Mouse (Mus musculus) MEL (cell line): ENCODE data around the gene Syap1. TPM values are rescaled to one million over a fixed set of nuclear protein-coding genes. Genes with fewer than 3 reads are reported as not detected.

ENCODE experiments used
- DNase-seq: peaks from one replicate; pipeline ENCODE4 v3.0.0; 2011; ENCODE audit warnings: low read depth, low spot score
- H3K27ac ChIP-seq: 2 replicates; pipeline ENCODE4 v1.5.1; 2012; ENCODE audit warnings: low read depth, mild to moderate bottlenecking, control low read depth, low read length, moderate library complexity; ENCODE audit not compliant: control insufficient read depth
- H3K27me3 ChIP-seq, 2 experiments: fragments of 150-350 bp in 1 of 2; sonication (generic) in 1 of 2; 2 replicates each; pipeline ENCODE4 v1.6.1; 2012; ENCODE audit warnings: low read length in 2 of 2, mild to moderate bottlenecking in 2 of 2, improper control_type of control experiment in 1 of 2, moderate library complexity in 1 of 2; ENCODE audit not compliant: insufficient read depth in 2 of 2, control insufficient read depth in 1 of 2
- H3K36me3 ChIP-seq, 2 experiments: 2 replicates each; pipeline ENCODE4 v1.6.1; 2012 to 2014; ENCODE audit warnings: low read length in 2 of 2, improper control_type of control experiment in 1 of 2, inconsistent platforms in 1 of 2, mild to moderate bottlenecking in 1 of 2; ENCODE audit not compliant: insufficient read depth in 2 of 2, control insufficient read depth in 1 of 2
- H3K4me1 ChIP-seq, 2 experiments: fragments of 150-350 bp in 1 of 2; sonication (generic) in 1 of 2; 2 replicates each; pipeline ENCODE4 v1.6.1; 2012; ENCODE audit warnings: low read length in 2 of 2, improper control_type of control experiment in 1 of 2, mild to moderate bottlenecking in 1 of 2; ENCODE audit not compliant: insufficient read depth in 2 of 2, control insufficient read depth in 1 of 2
- H3K4me3 ChIP-seq, 2 experiments: fragments of 150-350 bp in 1 of 2; sonication (generic) in 1 of 2; 2 replicates each; pipeline ENCODE4 v1.5.1; 2012; ENCODE audit warnings: low read depth in 2 of 2, low read length in 2 of 2, mild to moderate bottlenecking in 2 of 2, moderate library complexity in 2 of 2, control low read depth in 1 of 2, improper control_type of control experiment in 1 of 2; ENCODE audit not compliant: control insufficient read depth in 1 of 2, insufficient read depth in 1 of 2
- H3K79me2 ChIP-seq: 2 replicates; pipeline ENCODE4 v1.6.1; 2012; ENCODE audit warnings: mild to moderate bottlenecking, low read length, moderate library complexity; ENCODE audit not compliant: control insufficient read depth, poor library complexity, insufficient read depth
- H3K9ac ChIP-seq: 2 replicates; pipeline ENCODE4 v1.6.1; 2012; ENCODE audit warnings: low read depth, mild to moderate bottlenecking, control low read depth, low read length, moderate library complexity; ENCODE audit not compliant: control insufficient read depth, poor library complexity, severe bottlenecking
- H3K9me3 ChIP-seq: fragments of 150-350 bp; sonication (generic); replicated peaks from 2 replicates; pipeline ENCODE4 v1.6.1; 2012; ENCODE audit warnings: mild to moderate bottlenecking, low read length, improper control_type of control experiment, moderate library complexity; ENCODE audit not compliant: insufficient read depth
- BHLHE40 ChIP-seq: IDR thresholded peaks from 2 replicates; pipeline ENCODE4 v1.6.1; 2012; ENCODE audit warnings: low read depth, mild to moderate bottlenecking, inconsistent platforms, low read length, improper control_type of control experiment, borderline replicate concordance
- CHD1 ChIP-seq: IDR thresholded peaks from 2 replicates; pipeline ENCODE4 v1.6.1; 2012; ENCODE audit warnings: low read depth, mild to moderate bottlenecking, inconsistent platforms, low read length, improper control_type of control experiment
- CTCF ChIP-seq, 3 experiments: IDR thresholded peaks in 2 of 3; conservative IDR thresholded peaks in 1 of 3; 2 replicates each; pipeline ENCODE4 v1.5.1; 2011 to 2012; ENCODE audit warnings: low read length in 3 of 3, low read depth in 2 of 3, mild to moderate bottlenecking in 2 of 3, improper control_type of control experiment in 1 of 3, inconsistent platforms in 1 of 3, mixed read lengths in 1 of 3, moderate library complexity in 1 of 3; ENCODE audit not compliant: control insufficient read depth in 1 of 3, insufficient read depth in 1 of 3, poor library complexity in 1 of 3, severe bottlenecking in 1 of 3
- ELF1 ChIP-seq: IDR thresholded peaks from 2 replicates; pipeline ENCODE4 v1.6.1; 2014; ENCODE audit warnings: low read depth, mild to moderate bottlenecking, inconsistent platforms, low read length, improper control_type of control experiment, moderate library complexity
- EP300 ChIP-seq, 2 experiments: IDR thresholded peaks; 2 replicates each; pipeline ENCODE4 v1.6.1; 2011; ENCODE audit warnings: improper control_type of control experiment in 2 of 2, low read length in 2 of 2, low read depth in 1 of 2, mild to moderate bottlenecking in 1 of 2
- ETS1 ChIP-seq: IDR thresholded peaks from 2 replicates; pipeline ENCODE4 v1.6.1; 2012; ENCODE audit warnings: low read depth, mild to moderate bottlenecking, inconsistent platforms, low read length, improper control_type of control experiment, moderate library complexity
- GATA1 ChIP-seq: IDR thresholded peaks from 2 replicates; pipeline ENCODE4 v1.6.1; 2011; ENCODE audit warnings: low read depth, low read length, improper control_type of control experiment
- HCFC1 ChIP-seq: IDR thresholded peaks from 2 replicates; pipeline ENCODE4 v1.6.1; 2012; ENCODE audit warnings: low read depth, mild to moderate bottlenecking, inconsistent platforms, low read length, improper control_type of control experiment, moderate library complexity
- MAX ChIP-seq: IDR thresholded peaks from 2 replicates; pipeline ENCODE4 v1.6.1; 2011; ENCODE audit warnings: low read length, improper control_type of control experiment
- MYB ChIP-seq: IDR thresholded peaks from 2 replicates; pipeline ENCODE4 v1.6.1; 2011; ENCODE audit warnings: mild to moderate bottlenecking, low read depth, low read length, improper control_type of control experiment
- MYC ChIP-seq: IDR thresholded peaks from 2 replicates; pipeline ENCODE4 v1.6.1; 2011; ENCODE audit warnings: low read depth, mild to moderate bottlenecking, low read length, improper control_type of control experiment, moderate library complexity
- POLR2A ChIP-seq, 2 experiments: IDR thresholded peaks; 2 replicates each; pipeline ENCODE4 v1.6.1; 2011 to 2012; ENCODE audit warnings: low read length in 2 of 2, mild to moderate bottlenecking in 2 of 2, control low read depth in 1 of 2, improper control_type of control experiment in 1 of 2, low read depth in 1 of 2, moderate library complexity in 1 of 2; ENCODE audit not compliant: control insufficient read depth in 1 of 2, insufficient read depth in 1 of 2, poor library complexity in 1 of 2
- POLR2AphosphoS5 ChIP-seq: IDR thresholded peaks from 2 replicates; pipeline ENCODE4 v1.6.1; 2012; ENCODE audit warnings: low read depth, borderline replicate concordance, mild to moderate bottlenecking, inconsistent platforms, low read length, moderate library complexity, mixed read lengths
- RCOR1 ChIP-seq: IDR thresholded peaks from 2 replicates; pipeline ENCODE4 v1.6.1; 2012; ENCODE audit warnings: low read depth, mild to moderate bottlenecking, inconsistent platforms, low read length, improper control_type of control experiment
- TBP ChIP-seq: IDR thresholded peaks from 2 replicates; pipeline ENCODE4 v1.8.0; 2011; ENCODE audit warnings: low read depth, low read length, improper control_type of control experiment
- ZC3H11A ChIP-seq: IDR thresholded peaks from 2 replicates; pipeline ENCODE4 v1.6.1; 2012; ENCODE audit warnings: low read depth, mild to moderate bottlenecking, inconsistent platforms, low read length, improper control_type of control experiment
- ZKSCAN1 ChIP-seq: IDR thresholded peaks from 2 replicates; pipeline ENCODE4 v1.6.1; 2012; ENCODE audit warnings: low read depth, mild to moderate bottlenecking, inconsistent platforms, low read length, improper control_type of control experiment, moderate library complexity
- ZNF384 ChIP-seq: IDR thresholded peaks from 2 replicates; pipeline ENCODE4 v1.6.1; 2012; ENCODE audit warnings: low read depth, mild to moderate bottlenecking, inconsistent platforms, low read length, improper control_type of control experiment
- polyA plus RNA-seq, 2 experiments: library from polyadenylated mRNA; stranded (reverse) in 1 of 2; unstranded in 1 of 2; fragments of >175 nt in 1 of 2; fragments of >200 nt in 1 of 2; gene quantifications; 2 replicates each; pipeline versions ENCODE4 v1.2.1 to v1.2.4; 2012; ENCODE audit warnings: low replicate concordance in 2 of 2, low read depth in 1 of 2; ENCODE audit not compliant: insufficient read length in 2 of 2, insufficient read depth in 1 of 2, missing spikeins in 1 of 2
- total RNA-seq: library from RNA; depleted of rRNA; stranded (reverse); fragments of 300-350 nt; gene quantifications from 2 replicates; pipeline ENCODE4 v1.2.3, GENCODE M21; 2012

The Syap1 gene
- total and polyA plus RNA-seq, 3 experiments: 15.6 to 19.1 TPM; not detected in 1

- Histone ChIP-seq H3K4me1 (no peaks in the 10 kb centered on the region; a peak in 1 of 4 replicates), H3K36me3 (peaks cover 0 to 13% of the 10 kb centered on the region in 2 experiments; a peak in 2 of 4 replicates), H3K27ac (no peak overlapping the region), H3K9ac (no peak overlapping the region), H3K9me3 (no peaks in the 10 kb centered on the region)
- no peak for DNase-seq
- no peak for TF ChIP-seq POLR2AphosphoS5
- TF ChIP-seq CTCF (IDR thresholded peaks at IDR 0.05 in 2 of 3, conservative IDR thresholded peaks at IDR 0.05 in 1 of 3; ENCODE audit: control insufficient read depth in 1 of 3, insufficient read depth in 1 of 3, low read depth in 2 of 3, low read length in 3 of 3, poor library complexity in 1 of 3, severe bottlenecking in 1 of 3): no peak
- TF ChIP-seq ELF1: no peak
- TF ChIP-seq RCOR1: no peak
- TF ChIP-seq MYB: no peak
- no peak for TF ChIP-seq CHD1
- no peak for TF ChIP-seq ETS1
- TF ChIP-seq HCFC1: no peak
- TF ChIP-seq MAX: no peak
- TF ChIP-seq BHLHE40: no peak
- TF ChIP-seq ZC3H11A: no peak
- TF ChIP-seq, all 39 proteins: peak for 0
- H3K4me3 ChIP-seq: no peak overlapping the region
- no peaks in the 10 kb centered on the region for H3K27me3 ChIP-seq
- no peaks in the 10 kb centered on the region for H3K79me2 ChIP-seq
Measured at GRCm38 (mm10) chrX:162868294-162868965, 19.8 kb downstream of the Syap1 start.

GRCm38 (mm10) chrX:162848682-162849081 is 39.6 kb downstream of the Syap1 start:
- TF ChIP-seq POLR2A (IDR thresholded peaks at IDR 0.05; ENCODE audit: control insufficient read depth in 1 of 2, insufficient read depth in 1 of 2, low read depth in 1 of 2, low read length in 2 of 2, poor library complexity in 1 of 2) (no peak), MYC (no peak), CTCF (IDR thresholded peaks at IDR 0.05 in 2 of 3, conservative IDR thresholded peaks at IDR 0.05 in 1 of 3; ENCODE audit: control insufficient read depth in 1 of 3, insufficient read depth in 1 of 3, low read depth in 2 of 3, low read length in 3 of 3, poor library complexity in 1 of 3, severe bottlenecking in 1 of 3) (no peak)
- DNase-seq: peak; percentile 51
- Histone ChIP-seq H3K4me1 (no peaks in the 10 kb centered on the region; a peak in 1 of 4 replicates), H3K79me2 (no peaks in the 10 kb centered on the region), H3K27ac (no peak overlapping the region), H3K27me3 (no peaks in the 10 kb centered on the region), H3K36me3 (no peaks in the 10 kb centered on the region; a peak in 1 of 4 replicates), H3K4me3 (no peak overlapping the region), H3K9ac (no peak overlapping the region), H3K9me3 (no peaks in the 10 kb centered on the region)

GRCm38 (mm10) chrX:162845531-162845930 is 42.7 kb downstream of the Syap1 start:
- H3K9ac ChIP-seq: no peak overlapping the region
- TF ChIP-seq TBP (no peak), ZKSCAN1 (no peak), EP300 (IDR thresholded peaks at IDR 0.05; ENCODE audit: low read depth in 1 of 2, low read length in 2 of 2) (0 out of 4 replicates have a peak, but pooled peaks of 1 of the 2 experiments have one; percentile 9), GATA1 (0 out of 2 replicates have a peak, but pooled peaks have one; percentile 19), ZNF384 (peak; percentile 94)
- TF ChIP-seq, all 39 proteins: peak for 3
- no peaks in the 10 kb centered on the region for H3K27me3 ChIP-seq

More at GRCm38 (mm10) chrX:162845531-162845930, 42.7 kb downstream of the Syap1 start:
- H3K4me1 ChIP-seq: no peaks in the 10 kb centered on the region; a peak in 1 of 4 replicates
- H3K9me3 ChIP-seq: no peaks in the 10 kb centered on the region
- DNase-seq: no peak
- no peaks in the 10 kb centered on the region; a peak in 1 of 4 replicates for H3K36me3 ChIP-seq
- no peak overlapping the region for H3K27ac ChIP-seq
- no peaks in the 10 kb centered on the region for H3K79me2 ChIP-seq
- no peak overlapping the region for H3K4me3 ChIP-seq
